Mouse (Mus musculus) macrophage (primary cell): ENCODE results near the gene Afap1l2. TPM values are rescaled to one million over a fixed set of nuclear protein-coding genes. Genes with fewer than 3 reads are reported as not detected.

Experiments
- H3K27ac ChIP-seq: fragments of 350-480 bp; formaldehyde crosslinking; 2 replicates; pipeline ENCODE4 v1.9.0; 2021
- H3K36me3 ChIP-seq: fragments of 350-480 bp; formaldehyde crosslinking; 2 replicates; pipeline ENCODE4 v1.9.0; 2021; ENCODE audit errors: inconsistent target
- H3K4me3 ChIP-seq: fragments of 350-480 bp; formaldehyde crosslinking; 2 replicates; pipeline ENCODE4 v1.9.0; 2021; ENCODE audit errors: inconsistent target
- H3K79me2 ChIP-seq: fragments of 350-480 bp; formaldehyde crosslinking; 2 replicates; pipeline ENCODE4 v1.9.0; 2021; ENCODE audit errors: inconsistent target
- WGBS: methylation state at CpG from one replicate; pipeline ENCODE4 v1.1.7; 2026; ENCODE audit warnings: inconsistent platforms; ENCODE audit not compliant: missing documents; 5-methylcytosine and 5-hydroxymethylcytosine counted together
- polyA plus RNA-seq: library from polyadenylated mRNA; stranded (reverse); fragments of 250-400 nt; gene quantifications from 3 replicates; pipeline ENCODE4 v1.2.4, GENCODE M21; 2018; ENCODE audit warnings: inconsistent platforms

The Afap1l2 gene
- polyA plus RNA-seq, 1 experiment from 2014 or later, result not detected

- Histone ChIP-seq H3K79me2 (no peaks in the 10 kb centered on the region), H3K4me3 (no peak overlapping the region), H3K27ac (no peak overlapping the region), H3K36me3 (no peaks in the 10 kb centered on the region)
- WGBS, result 100% methylated on average over 3 of the region's 3 CpGs
Observed at GRCm38 (mm10) chr19:56975502-56975901, 32.5 kb downstream of the Afap1l2 start.

GRCm38 (mm10) chr19:56974159-56974558, 33.9 kb downstream of the Afap1l2 start:
- 89% methylated on average over 4 of the region's 4 CpGs for WGBS
- Histone ChIP-seq H3K36me3 (no peaks in the 10 kb centered on the region), H3K79me2 (no peaks in the 10 kb centered on the region), H3K4me3 (no peak overlapping the region), H3K27ac (no peak overlapping the region)

DNA sequence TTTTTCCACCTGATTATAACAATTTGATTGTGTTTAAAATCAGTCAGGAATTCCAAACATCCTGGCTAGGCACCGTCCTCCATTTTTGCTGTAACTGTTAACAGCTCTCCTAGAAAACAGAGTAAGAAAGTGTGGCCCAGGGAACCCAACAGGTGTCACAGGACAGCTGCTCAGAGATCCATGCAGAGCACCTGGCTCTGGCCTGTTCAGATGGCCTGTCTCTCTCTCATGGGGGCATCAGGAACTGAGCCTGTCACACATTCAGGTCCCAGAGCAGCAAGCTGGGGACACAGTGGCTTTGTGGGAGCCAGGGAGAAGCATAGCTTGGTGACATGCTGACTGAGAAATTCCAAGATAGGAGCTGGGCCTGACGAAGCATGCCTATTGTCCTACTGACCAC, 35.3 kb downstream of the Afap1l2 start:
- H3K79me2 ChIP-seq, result no peaks in the 10 kb centered on the region
- WGBS, result 91% methylated on average over 2 of the region's 2 CpGs
- H3K27ac ChIP-seq, result no peak overlapping the region
- no peaks in the 10 kb centered on the region for H3K36me3 ChIP-seq
- H3K4me3 ChIP-seq, result no peak overlapping the region

DNA sequence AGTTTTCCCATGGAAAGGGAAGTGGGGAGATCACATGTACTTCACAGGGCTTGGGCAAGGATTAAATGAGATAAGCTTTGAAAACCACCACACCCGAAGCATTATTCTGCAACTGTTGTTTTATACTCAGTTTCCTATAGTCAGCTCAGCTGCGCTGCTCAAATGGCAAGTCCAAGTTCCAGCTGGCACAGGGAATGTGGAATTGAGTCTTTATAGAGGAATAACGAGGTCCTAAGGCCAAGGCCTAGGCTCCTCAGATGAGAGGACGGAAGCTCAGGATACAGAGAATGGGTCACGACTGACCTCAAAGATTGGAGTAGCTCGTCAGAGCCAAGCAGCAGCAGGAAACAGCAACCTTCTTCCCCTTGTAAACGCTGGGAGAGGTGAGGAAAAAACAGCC, 36.7 kb downstream of the Afap1l2 start:
- no peaks in the 10 kb centered on the region for H3K36me3 ChIP-seq
- no peak overlapping the region for H3K27ac ChIP-seq
- H3K4me3 ChIP-seq, result no peak overlapping the region
- no peaks in the 10 kb centered on the region for H3K79me2 ChIP-seq
- 79% methylated on average over 7 of the region's 7 CpGs for WGBS

GRCm38 (mm10) chr19:56963876-56964275, 44.2 kb downstream of the Afap1l2 start:
- Histone ChIP-seq H3K36me3 (no peaks in the 10 kb centered on the region), H3K27ac (no peak overlapping the region), H3K4me3 (no peak overlapping the region), H3K79me2 (no peaks in the 10 kb centered on the region)
- WGBS, result 52% methylated on average over 5 of the region's 5 CpGs

GRCm38 (mm10) chr19:56959601-56960000, 48.4 kb downstream of the Afap1l2 start:
- Histone ChIP-seq H3K36me3 (no peaks in the 10 kb centered on the region), H3K4me3 (no peak overlapping the region), H3K79me2 (no peaks in the 10 kb centered on the region), H3K27ac (no peak overlapping the region)
- WGBS, result 74% methylated on average over 3 of the region's 3 CpGs

- Histone ChIP-seq H3K36me3 (no peaks in the 10 kb centered on the region), H3K4me3 (no peak overlapping the region), H3K79me2 (no peaks in the 10 kb centered on the region), H3K27ac (no peak overlapping the region)
- WGBS, result 58% methylated on average over 2 of the region's 2 CpGs
Observed at GRCm38 (mm10) chr19:56959057-56959456, 49.0 kb downstream of the Afap1l2 start.

GRCm38 (mm10) chr19:56958582-56959021, 49.4 kb downstream of the Afap1l2 start:
- 78% methylated on average over 6 of the region's 6 CpGs for WGBS
- H3K27ac ChIP-seq, result no peak overlapping the region
- H3K79me2 ChIP-seq, result no peaks in the 10 kb centered on the region
- no peaks in the 10 kb centered on the region for H3K36me3 ChIP-seq
- no peak overlapping the region for H3K4me3 ChIP-seq

GRCm38 (mm10) chr19:56958011-56958410, 50.0 kb downstream of the Afap1l2 start:
- H3K4me3 ChIP-seq, result no peak overlapping the region
- no peaks in the 10 kb centered on the region for H3K36me3 ChIP-seq
- 93% methylated on average over 4 of the region's 4 CpGs for WGBS
- no peaks in the 10 kb centered on the region for H3K79me2 ChIP-seq
- no peak overlapping the region for H3K27ac ChIP-seq

DNA sequence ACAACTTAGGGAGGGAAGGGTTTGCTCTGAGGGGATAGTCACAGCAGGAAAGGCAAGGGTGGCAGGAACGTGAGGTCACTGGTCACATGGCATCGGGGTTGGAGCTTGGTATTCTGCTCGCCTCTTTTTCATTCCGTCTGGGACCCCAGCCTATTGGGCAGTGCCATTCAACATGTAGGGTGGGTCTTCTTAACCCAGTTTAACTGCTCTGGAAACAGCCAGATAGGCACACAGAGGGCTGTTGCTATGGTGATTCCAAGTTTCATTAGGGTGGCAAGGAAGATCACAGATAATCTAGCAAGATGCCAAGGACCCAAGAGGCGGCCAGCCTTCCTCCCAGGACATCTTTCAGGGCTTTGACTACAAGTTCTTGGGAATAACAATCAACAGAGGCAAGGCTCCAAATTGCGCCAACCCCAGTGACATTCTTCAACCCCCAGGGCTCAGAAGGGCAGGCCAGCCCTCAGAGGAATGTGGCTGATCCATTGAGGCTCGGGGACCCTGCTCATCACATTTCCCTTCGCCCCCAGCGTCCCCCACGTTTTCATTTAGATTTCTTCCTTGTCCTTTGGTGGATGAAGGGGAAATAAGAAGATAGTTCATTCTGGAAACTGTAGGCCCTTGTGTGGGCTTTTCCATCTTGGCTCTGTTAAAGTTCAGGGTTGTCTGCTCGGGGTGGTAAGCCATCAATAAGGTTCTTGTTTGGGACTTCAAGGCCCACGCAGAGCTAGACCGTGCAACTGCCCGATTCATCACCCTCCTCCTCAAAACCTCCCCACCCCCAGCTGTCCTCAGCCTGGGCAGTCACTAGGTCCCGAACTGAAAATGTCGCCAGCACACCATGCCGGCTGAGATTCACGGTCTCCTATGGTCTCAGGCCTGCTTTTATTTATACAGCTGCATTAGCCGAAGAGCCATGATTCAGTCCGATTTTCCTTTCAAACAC, 52.2 kb downstream of the Afap1l2 start:
- Histone ChIP-seq H3K79me2 (no peaks in the 10 kb centered on the region), H3K36me3 (no peaks in the 10 kb centered on the region), H3K4me3 (no peak overlapping the region), H3K27ac (no peak overlapping the region)
- 94% methylated on average over 20 of the region's 20 CpGs for WGBS

- WGBS, result 91% methylated on average over 12 of the region's 13 CpGs
- Histone ChIP-seq H3K4me3 (no peak overlapping the region), H3K36me3 (no peaks in the 10 kb centered on the region), H3K27ac (no peak overlapping the region), H3K79me2 (no peaks in the 10 kb centered on the region)
Observed at GRCm38 (mm10) chr19:56954857-56955256, 53.2 kb downstream of the Afap1l2 start.

DNA sequence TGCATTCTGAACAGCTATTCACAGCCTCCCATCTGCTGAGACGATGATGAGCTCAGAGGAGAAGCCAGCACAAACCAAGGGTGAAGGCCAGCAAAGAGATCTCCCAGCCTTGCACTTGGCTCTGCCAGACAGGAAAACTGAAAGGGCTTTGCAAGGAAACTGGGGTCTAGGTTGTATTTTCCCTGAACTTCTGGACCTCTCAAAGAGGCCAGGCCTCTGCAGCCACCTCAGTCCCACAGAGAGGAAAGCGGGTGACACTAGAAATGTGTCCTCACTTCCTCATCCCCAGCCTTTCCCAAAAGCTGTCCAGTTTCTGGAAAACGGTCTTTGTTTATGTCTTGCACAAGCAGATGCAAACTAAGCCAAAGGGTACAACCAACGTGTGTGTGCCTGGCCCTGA, 54.2 kb downstream of the Afap1l2 start:
- Histone ChIP-seq H3K27ac (no peak overlapping the region), H3K79me2 (no peaks in the 10 kb centered on the region), H3K4me3 (no peak overlapping the region), H3K36me3 (no peaks in the 10 kb centered on the region)
- WGBS, result 81% methylated on average over 4 of the region's 4 CpGs

DNA sequence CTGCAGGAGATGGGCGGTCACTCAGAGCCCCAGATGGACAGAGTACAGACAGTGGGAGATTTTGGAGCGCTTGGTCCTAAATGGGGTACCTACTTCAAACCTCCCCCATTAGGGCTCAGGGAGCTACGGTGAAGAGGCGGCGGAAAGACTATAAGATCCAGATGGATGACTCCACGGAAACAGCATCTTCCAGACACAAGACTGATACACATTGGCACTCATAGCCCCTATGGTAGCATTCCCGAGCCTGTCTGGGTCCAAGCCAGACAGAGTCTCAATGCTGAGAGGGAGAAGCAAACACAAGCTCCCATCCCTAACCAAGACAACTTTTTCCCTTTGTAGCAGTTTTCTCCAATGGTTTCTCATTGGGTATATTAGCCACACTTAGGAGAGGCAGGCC, 57.2 kb downstream of the Afap1l2 start:
- Histone ChIP-seq H3K4me3 (no peak overlapping the region), H3K36me3 (no peaks in the 10 kb centered on the region), H3K79me2 (no peaks in the 10 kb centered on the region), H3K27ac (no peak overlapping the region)
- WGBS, result 96% methylated on average over 6 of the region's 7 CpGs

DNA sequence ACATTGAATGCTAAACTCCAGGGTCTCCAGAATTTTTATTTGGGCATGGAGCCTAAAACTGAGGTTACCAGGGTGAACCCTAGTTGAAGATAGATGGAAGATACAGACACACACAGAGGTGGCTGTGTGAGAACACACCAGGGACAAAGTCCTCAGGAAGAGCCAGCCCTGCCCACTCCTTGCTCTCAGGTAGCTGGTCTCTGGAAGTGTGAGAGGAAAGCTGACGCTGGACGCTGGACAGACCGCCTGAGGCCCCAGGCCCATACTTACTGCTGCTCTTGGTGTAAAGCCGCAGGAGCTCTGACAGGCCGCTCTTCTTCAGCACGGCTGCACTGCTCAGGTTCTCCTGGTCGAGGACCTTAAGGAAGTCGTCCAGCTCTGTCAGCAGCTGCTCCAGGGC, 58.2 kb downstream of the Afap1l2 start:
- Histone ChIP-seq H3K79me2 (no peaks in the 10 kb centered on the region), H3K36me3 (no peaks in the 10 kb centered on the region), H3K27ac (no peak overlapping the region), H3K4me3 (no peak overlapping the region)
- 89% methylated on average over 8 of the region's 8 CpGs for WGBS

- H3K36me3 ChIP-seq, result no peaks in the 10 kb centered on the region
- 69% methylated on average over 6 of the region's 6 CpGs for WGBS
- H3K79me2 ChIP-seq, result no peaks in the 10 kb centered on the region
- H3K27ac ChIP-seq, result no peak overlapping the region
- H3K4me3 ChIP-seq, result no peak overlapping the region
Observed at GRCm38 (mm10) chr19:56947971-56948610, 59.9 kb downstream of the Afap1l2 start.
